15 mouse cellular contexts compared by ENCODE assay signal in genomic region chr1:194208034-194209000, GRCm38 (mm10).
DNase-seq lines count a peak whose midpoint lies in the region; ATAC-seq lines count a peak whose summit lies in the region.
"Had no signal": no experiment of that assay in that cellular context is flagged by ENCODE, and none has a peak within 500 bp of the region (broad histone marks: within the 10 kb centered on the region; RNA-seq: fewer than 3 reads in every experiment).

No protein-coding gene starts in this region.

- H3K4me1 ChIP-seq in embryonic facial prominence, embryonic 13.5 days = peaks cover 12% of the 10 kb centered on the region
- H3K4me1 ChIP-seq in forebrain, embryonic 15.5 days = peaks cover 14% of the 10 kb centered on the region
- no peaks in the 10 kb centered on the region for H3K4me1 ChIP-seq in hindbrain, embryonic 16.5 days (ENCODE audit: control insufficient read depth, insufficient read depth, low read depth, low read length)
- peaks cover 10% of the 10 kb centered on the region for H3K4me1 ChIP-seq in neural tube, embryonic 12.5 days
- H3K4me1 ChIP-seq: embryonic facial prominence, embryonic 15.5 days had no signal

- no peak overlapping the region for H3K27ac ChIP-seq in embryonic facial prominence, embryonic 13.5 days
- H3K27ac ChIP-seq in forebrain, embryonic 15.5 days (replicated peaks) = peak overlapping the region; percentile 79
- no peak overlapping the region for H3K27ac ChIP-seq in hindbrain, embryonic 16.5 days (ENCODE audit: low read depth, low read length)
- 0 out of 2 replicates have a peak overlapping the region, but pooled peaks have one; percentile 26 for H3K27ac ChIP-seq in neural tube, embryonic 12.5 days
- H3K27ac ChIP-seq: embryonic facial prominence, embryonic 15.5 days had no signal

- H3K9ac ChIP-seq in embryonic facial prominence, embryonic 13.5 days = no peak overlapping the region
- no peak overlapping the region for H3K9ac ChIP-seq in forebrain, embryonic 15.5 days (replicated peaks)
- H3K9ac ChIP-seq in hindbrain, embryonic 16.5 days (ENCODE audit: low read depth, low read length) = no peak overlapping the region
- H3K9ac ChIP-seq in neural tube, embryonic 12.5 days = no peak overlapping the region
- H3K9ac ChIP-seq: embryonic facial prominence, embryonic 15.5 days; lung, embryonic 14.5 days had no signal

- DNase-seq in thymus, postnatal 0 days (ENCODE audit: low spot score) = no peak
- DNase-seq in layer of hippocampus, adult 18-20 months (ENCODE audit: low spot score in 2 of 2) = no peak
- DNase-seq: cerebellum, postnatal 10 days; gastrocnemius, postnatal 36 days; kidney, postnatal 14 days; lung, embryonic 14.5 days; thymus, adult 2 months had no signal

- H3K36me3 ChIP-seq in embryonic facial prominence, embryonic 13.5 days = no peaks in the 10 kb centered on the region
- no peaks in the 10 kb centered on the region for H3K36me3 ChIP-seq in forebrain, embryonic 15.5 days
- no peaks in the 10 kb centered on the region for H3K36me3 ChIP-seq in hindbrain, embryonic 16.5 days (ENCODE audit: control insufficient read depth, insufficient read depth, low read length)
- H3K36me3 ChIP-seq in neural tube, embryonic 12.5 days = no peaks in the 10 kb centered on the region
- H3K36me3 ChIP-seq: embryonic facial prominence, embryonic 15.5 days had no signal

- ATAC-seq in embryonic facial prominence, embryonic 13.5 days (ENCODE audit: insufficient number of reproducible peaks, insufficient read depth, low FRiP score, low TSS enrichment, low read depth) = no peak
- ATAC-seq in forebrain, embryonic 15.5 days (replicated peaks) = peak; percentile 85
- ATAC-seq in hindbrain, embryonic 16.5 days = peak; percentile 61
- peak; percentile 83 for ATAC-seq in neural tube, embryonic 12.5 days (ENCODE audit: low FRiP score, low read depth)
- no peak for ATAC-seq in activated CD4-positive, CD25-positive, alpha-beta regulatory T cell, adult 4 months
- ATAC-seq in monocyte, adult 5-6 weeks (replicated peaks; ENCODE audit: insufficient number of reproducible peaks, low FRiP score, low TSS enrichment, poor library complexity, severe bottlenecking) = no peak
- ATAC-seq: intestine, embryonic 16.5 days had no signal

- 33% methylated on average over 14 of the region's 14 CpGs for WGBS in embryonic facial prominence, embryonic 13.5 days
- WGBS in forebrain, embryonic 15.5 days = 31% methylated on average over 14 of the region's 14 CpGs
- WGBS in hindbrain, embryonic 16.5 days = 20% methylated on average over 14 of the region's 14 CpGs
- WGBS in neural tube, embryonic 12.5 days = 33% methylated on average over 14 of the region's 14 CpGs

- no peaks in the 10 kb centered on the region for H3K9me3 ChIP-seq in embryonic facial prominence, embryonic 13.5 days
- no peaks in the 10 kb centered on the region for H3K9me3 ChIP-seq in forebrain, embryonic 15.5 days
- no peaks in the 10 kb centered on the region for H3K9me3 ChIP-seq in hindbrain, embryonic 16.5 days (ENCODE audit: control insufficient read depth, low read length)
- no peaks in the 10 kb centered on the region for H3K9me3 ChIP-seq in neural tube, embryonic 12.5 days
- H3K9me3 ChIP-seq: embryonic facial prominence, embryonic 15.5 days had no signal

- 0 out of 2 replicates have a peak overlapping the region, but pooled peaks have one; percentile 30 for H3K4me2 ChIP-seq in embryonic facial prominence, embryonic 13.5 days
- H3K4me2 ChIP-seq in forebrain, embryonic 15.5 days (replicated peaks) = 0 out of 2 replicates have a peak overlapping the region, but pooled peaks have one; percentile 7
- peak overlapping the region; percentile 21; the same call in 1 of the 2 replicates for H3K4me2 ChIP-seq in hindbrain, embryonic 16.5 days (ENCODE audit: low read length)
- peak overlapping the region; percentile 43 for H3K4me2 ChIP-seq in neural tube, embryonic 12.5 days (replicated peaks)
- H3K4me2 ChIP-seq: embryonic facial prominence, embryonic 15.5 days; lung, embryonic 14.5 days had no signal

- no peaks in the 10 kb centered on the region for H3K27me3 ChIP-seq in embryonic facial prominence, embryonic 13.5 days
- no peaks in the 10 kb centered on the region for H3K27me3 ChIP-seq in forebrain, embryonic 15.5 days
- H3K27me3 ChIP-seq in hindbrain, embryonic 16.5 days (replicated peaks; ENCODE audit: control insufficient read depth, insufficient read depth, low read length) = no peaks in the 10 kb centered on the region
- H3K27me3 ChIP-seq in neural tube, embryonic 12.5 days (replicated peaks) = no peaks in the 10 kb centered on the region
- H3K27me3 ChIP-seq: embryonic facial prominence, embryonic 15.5 days had no signal

- H3K4me3 ChIP-seq in embryonic facial prominence, embryonic 13.5 days = no peak overlapping the region
- H3K4me3 ChIP-seq in forebrain, embryonic 15.5 days = no peak overlapping the region
- H3K4me3 ChIP-seq in hindbrain, embryonic 16.5 days (ENCODE audit: low read length) = no peak overlapping the region
- H3K4me3 ChIP-seq in neural tube, embryonic 12.5 days = no peak overlapping the region
- H3K4me3 ChIP-seq: embryonic facial prominence, embryonic 15.5 days had no signal

Comparison
In these comparisons a context has a peak if more than half of its experiments do, and no peak if none do; other contexts are left out.
1. ATAC-seq: peak in forebrain, embryonic 15.5 days (single experiment), hindbrain, embryonic 16.5 days (single experiment) and neural tube, embryonic 12.5 days (single experiment); none in embryonic facial prominence, embryonic 13.5 days (single experiment), activated CD4-positive, CD25-positive, alpha-beta regulatory T cell, adult 4 months (single experiment) and monocyte, adult 5-6 weeks (single experiment).
2. H3K27ac ChIP-seq: peak in forebrain, embryonic 15.5 days (single experiment) and neural tube, embryonic 12.5 days (single experiment); none in embryonic facial prominence, embryonic 13.5 days (single experiment) and hindbrain, embryonic 16.5 days (single experiment).
3. Peak in every context shown above with its lines, with median percentiles within 50 percentile points of each other: H3K4me2 ChIP-seq.